Mouse (Mus musculus): Measurements from ENCODE around the gene Zic2.
"Not testable (repeated sequence)": the region's sequence is repeated elsewhere in the genome, so short reads cannot be mapped to it uniquely, and the experiment has no call there.

Zic2 gene

GRCm38 (mm10) chr14:122474891-122475556 is at the start of gene Zic2:
Zic2 (plus strand) TSS chr14:122475435.
- DNase-seq (ENCODE audit: low read depth, low spot score), result no peak

GRCm38 (mm10) chr14:122426529-122427203 is 48.6 kb upstream of the Zic2 start:
- DNase-seq (ENCODE audit: low read depth, low spot score), result no peak

- no peak for DNase-seq (ENCODE audit: low read depth, low spot score)
These were observed 48.1 kb upstream of the Zic2 start for GRCm38 (mm10) chr14:122427204-122427560.

GRCm38 (mm10) chr14:122427654-122428053 is 47.6 kb upstream of the Zic2 start:
- no peak for DNase-seq (ENCODE audit: low read depth, low spot score)

DNA sequence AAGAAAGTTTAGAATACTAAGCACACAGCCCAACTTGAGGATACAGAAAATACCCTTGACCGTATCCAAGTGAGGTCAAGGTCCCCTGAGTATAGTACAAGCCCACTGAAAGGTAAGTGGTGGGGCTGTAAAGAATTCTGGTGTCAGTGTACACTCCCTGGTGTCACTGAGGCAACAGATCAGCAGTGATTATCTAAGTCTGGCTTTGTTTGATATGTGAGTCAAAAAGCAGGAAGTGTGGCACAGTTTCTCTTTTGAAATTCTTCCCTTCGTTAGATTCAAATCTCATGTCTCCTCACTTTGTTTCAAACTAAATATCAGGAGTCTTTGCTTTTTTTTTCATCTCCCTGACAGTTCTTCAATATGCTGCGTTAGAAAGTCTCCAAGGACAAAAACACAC is 42.7 kb upstream of the Zic2 start:
- no peak for DNase-seq (ENCODE audit: low read depth, low spot score)

DNA sequence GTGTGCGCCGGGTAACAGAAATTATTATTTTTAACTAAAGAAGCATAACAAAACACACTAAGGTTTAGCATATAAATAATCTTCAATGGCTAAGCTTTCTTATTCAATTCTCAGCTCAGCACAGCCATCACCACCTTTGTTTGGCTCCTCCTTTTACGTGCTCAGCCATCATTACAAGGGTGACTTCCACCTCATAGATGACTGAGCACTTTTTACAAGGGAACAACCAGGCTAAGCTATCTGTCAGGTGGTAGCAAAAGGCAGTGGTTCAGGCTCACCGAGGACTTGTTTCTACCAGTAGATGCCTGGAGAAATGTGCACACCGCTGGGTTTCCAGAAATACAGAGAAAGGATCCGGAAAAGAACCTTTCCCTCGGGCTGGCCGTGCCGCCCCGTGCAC is 41.2 kb upstream of the Zic2 start:
- DNase-seq (ENCODE audit: low read depth, low spot score), result no peak

DNA sequence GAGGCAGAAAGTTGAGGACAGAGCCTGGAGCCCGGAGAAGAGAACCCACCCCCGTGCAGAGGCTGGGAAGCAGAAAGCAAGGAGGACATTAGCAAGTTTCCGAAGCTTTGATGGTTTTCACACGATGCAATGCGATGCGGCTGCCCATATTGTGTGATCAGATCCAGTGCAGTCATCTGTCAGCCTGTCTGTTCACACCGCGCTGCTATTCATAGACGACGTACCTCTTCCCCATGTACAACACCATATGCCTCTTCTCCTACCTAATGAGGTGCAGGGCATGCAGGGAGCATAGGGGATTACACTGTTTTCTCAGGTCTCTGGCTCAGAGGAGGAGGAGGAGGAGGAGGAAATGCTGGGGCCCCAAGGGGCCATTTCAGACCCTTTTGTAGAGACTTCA is 38.4 kb upstream of the Zic2 start:
- no peak for DNase-seq (ENCODE audit: low read depth, low spot score)

- no peak for DNase-seq (ENCODE audit: low read depth, low spot score)
These were observed 25.4 kb upstream of the Zic2 start for GRCm38 (mm10) chr14:122449601-122450495.

DNA sequence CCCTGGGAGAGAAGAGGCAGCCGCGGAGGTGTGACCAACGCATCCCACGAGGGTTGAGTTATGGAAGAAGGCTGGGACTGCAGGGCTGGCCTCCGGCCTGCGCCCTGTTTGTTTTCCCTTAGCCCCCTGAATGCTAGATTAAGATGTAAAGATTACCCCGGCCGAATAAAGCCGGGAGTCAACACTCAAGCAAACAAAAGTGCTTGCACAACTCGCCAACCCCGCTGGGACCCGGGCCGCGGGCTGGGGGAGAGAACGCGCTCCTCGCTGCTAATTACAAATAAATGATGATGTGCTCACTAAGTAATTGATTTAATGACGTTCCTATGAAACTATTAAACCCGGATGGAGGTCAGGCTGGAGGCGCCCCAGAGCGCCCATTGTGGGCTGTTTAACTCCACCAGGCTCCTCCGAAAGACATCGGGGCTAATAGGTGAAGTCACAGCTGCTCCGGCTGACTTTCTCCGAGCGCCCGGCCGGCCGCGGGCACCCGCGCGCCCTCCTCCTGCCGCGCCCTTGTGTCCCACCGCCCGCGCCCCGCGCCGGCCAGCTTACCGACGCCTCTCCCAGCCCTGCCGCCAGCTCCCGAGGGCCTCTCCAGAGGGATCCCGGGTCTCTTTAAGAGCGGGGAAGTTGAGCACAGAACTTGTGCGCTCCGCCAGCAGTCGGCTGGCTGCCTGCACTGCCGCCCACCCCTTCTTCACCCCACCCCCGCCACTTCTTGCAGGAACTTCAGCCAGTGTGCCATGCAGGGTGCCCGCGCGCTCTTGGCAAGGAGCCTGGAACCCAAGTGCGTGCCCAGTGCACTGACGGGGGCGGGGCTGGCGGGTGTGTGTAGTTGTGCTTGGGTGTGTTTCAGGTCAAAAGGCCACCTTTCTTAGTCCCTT is 24.5 kb upstream of the Zic2 start, which contains the start of gene Gm5089:
Gm5089 (minus strand) TSS at position 620 of the 887 bp plus-strand sequence.
- DNase-seq (ENCODE audit: low read depth, low spot score), result no peak

- DNase-seq (ENCODE audit: low read depth, low spot score), result no peak
These were observed 23.6 kb upstream of the Zic2 start for GRCm38 (mm10) chr14:122451551-122452145.

- DNase-seq (ENCODE audit: low read depth, low spot score), result no peak
These were observed 22.4 kb upstream of the Zic2 start for GRCm38 (mm10) chr14:122452701-122453387.

GRCm38 (mm10) chr14:122453388-122453995 is 21.7 kb upstream of the Zic2 start:
- no peak for DNase-seq (ENCODE audit: low read depth, low spot score)

GRCm38 (mm10) chr14:122453996-122454738 is 21.1 kb upstream of the Zic2 start:
- DNase-seq (ENCODE audit: low read depth, low spot score), result no peak

DNA sequence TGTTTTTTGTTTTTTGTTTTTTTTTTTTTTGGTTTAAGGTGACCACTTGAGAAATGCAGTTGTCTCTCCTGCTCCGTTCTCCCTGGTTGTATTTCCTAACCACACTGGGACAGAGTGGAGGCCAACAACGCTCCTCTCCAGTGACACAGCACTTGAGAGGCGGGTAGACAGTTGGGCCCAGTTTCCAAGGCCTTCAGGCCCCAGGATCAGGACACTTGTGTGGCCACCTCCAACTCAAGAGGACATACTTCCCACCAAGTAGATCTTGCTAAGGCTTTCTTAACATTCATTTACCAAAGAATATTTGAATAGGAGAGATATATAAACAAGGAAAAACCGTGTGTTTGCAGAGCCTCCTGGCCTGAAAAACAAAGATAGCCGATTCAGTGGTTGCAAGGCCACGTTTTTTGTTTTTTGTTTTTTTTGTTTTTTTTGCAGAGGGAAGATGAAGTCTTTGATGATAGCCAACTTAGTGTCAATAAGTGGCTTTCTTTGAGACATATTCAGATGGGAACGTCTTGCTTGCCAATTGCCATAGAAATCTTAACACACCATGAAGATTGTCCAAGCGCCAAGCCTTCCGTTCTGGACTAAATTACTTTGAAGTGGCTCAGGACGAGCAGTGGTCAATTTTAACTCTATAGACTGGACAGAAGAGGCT is 20.2 kb upstream of the Zic2 start:
- no peak for DNase-seq (ENCODE audit: low read depth, low spot score)

- DNase-seq (ENCODE audit: low read depth, low spot score), result no peak
These were observed 19.7 kb upstream of the Zic2 start for GRCm38 (mm10) chr14:122455562-122455958.

GRCm38 (mm10) chr14:122459332-122459731 is 15.9 kb upstream of the Zic2 start:
- not testable (repeated sequence) for DNase-seq (ENCODE audit: low read depth, low spot score)

GRCm38 (mm10) chr14:122459776-122460175 is 15.5 kb upstream of the Zic2 start:
- DNase-seq (ENCODE audit: low read depth, low spot score), result no peak

DNA sequence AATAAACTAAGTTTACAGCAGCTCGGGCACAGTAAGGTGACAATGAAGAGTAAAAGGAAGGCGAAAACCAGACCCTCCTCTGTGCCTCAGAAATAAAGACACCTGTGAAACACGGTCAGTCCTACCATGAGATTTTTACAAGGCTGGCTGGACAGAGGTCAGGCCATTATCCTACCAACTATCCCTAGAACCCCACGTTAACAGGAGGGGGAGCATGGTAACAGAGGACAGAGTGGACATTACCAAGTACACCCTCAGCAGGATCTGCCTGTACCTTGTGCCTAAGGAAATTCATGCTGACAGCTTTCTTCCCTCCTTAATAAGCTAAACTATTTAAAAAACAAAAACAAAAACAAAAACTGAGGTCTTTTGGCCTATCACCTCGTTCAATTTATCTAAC is 15.0 kb upstream of the Zic2 start:
- DNase-seq (ENCODE audit: low read depth, low spot score), result no peak

- no peak for DNase-seq (ENCODE audit: low read depth, low spot score)
These were observed 13.7 kb upstream of the Zic2 start for GRCm38 (mm10) chr14:122461500-122461899.
